Mouse (Mus musculus): ENCODE data around the gene Tkfc. TPM values are rescaled to one million over a fixed set of nuclear protein-coding genes. Genes with fewer than 3 reads are reported as not detected.

The Tkfc gene
- polyA plus RNA-seq (2015; fragmentation: Nextera tagmentation; extraction: Ambion mirVana) = 16.7 and 16.9 TPM in 2 replicates

GRCm38 (mm10) chr19:10605293-10605900 is at the start of gene Tkfc, which contains the start of gene Ddb1:
TSS of gene Tkfc (minus strand) at chr19:10605654.
TSS of gene Ddb1 (plus strand) at chr19:10605327.
- ATAC-seq (ENCODE audit: low read depth) = peak; percentile 98
- H3K9ac ChIP-seq (ENCODE audit: low read length) = peak within 1 kb of the TSS; percentile 94

GRCm38 (mm10) chr19:10648156-10648555 is 42.7 kb upstream of the Tkfc start:
- Histone ChIP-seq H3K4me1 (replicated peaks; ENCODE audit: control insufficient read depth, insufficient read depth, low read length) (no peaks in the 10 kb centered on the region), H3K27me3 (ENCODE audit: control insufficient read depth, insufficient read depth, low read depth, low read length) (no peaks in the 10 kb centered on the region), H3K36me3 (ENCODE audit: control insufficient read depth, insufficient read depth, low read length) (no peaks in the 10 kb centered on the region), H3K4me3 (ENCODE audit: low read length) (no peak overlapping the region), H3K9ac (ENCODE audit: low read length) (no peak overlapping the region), H3K27ac (ENCODE audit: low read length) (no peak overlapping the region), H3K9me3 (ENCODE audit: control insufficient read depth, low read length) (no peaks in the 10 kb centered on the region), H3K4me2 (ENCODE audit: low read depth, low read length) (no peak overlapping the region)
- no peak for ATAC-seq (ENCODE audit: low read depth)
- 63% methylated on average over 8 of the region's 8 CpGs for WGBS

More at GRCm38 (mm10) chr19:10605293-10605900, at the start of gene Tkfc, which contains the start of gene Ddb1:
- Histone ChIP-seq H3K9me3 (ENCODE audit: control insufficient read depth, low read length) (no peaks in the 10 kb centered on the region), H3K27me3 (ENCODE audit: control insufficient read depth, insufficient read depth, low read depth, low read length) (no peaks in the 10 kb centered on the region), H3K4me2 (ENCODE audit: low read depth, low read length) (peak within 1 kb of the TSS; percentile 66), H3K4me1 (replicated peaks; ENCODE audit: control insufficient read depth, insufficient read depth, low read length) (peaks cover 17% of the 10 kb centered on the region), H3K36me3 (ENCODE audit: control insufficient read depth, insufficient read depth, low read length) (peaks cover 15% of the 10 kb centered on the region), H3K27ac (ENCODE audit: low read length) (peak within 1 kb of the TSS; percentile 95), H3K4me3 (ENCODE audit: low read length) (peak within 1 kb of the TSS; percentile 97)
- under 1% methylated on average over 49 of the region's 49 CpGs for WGBS

DNA sequence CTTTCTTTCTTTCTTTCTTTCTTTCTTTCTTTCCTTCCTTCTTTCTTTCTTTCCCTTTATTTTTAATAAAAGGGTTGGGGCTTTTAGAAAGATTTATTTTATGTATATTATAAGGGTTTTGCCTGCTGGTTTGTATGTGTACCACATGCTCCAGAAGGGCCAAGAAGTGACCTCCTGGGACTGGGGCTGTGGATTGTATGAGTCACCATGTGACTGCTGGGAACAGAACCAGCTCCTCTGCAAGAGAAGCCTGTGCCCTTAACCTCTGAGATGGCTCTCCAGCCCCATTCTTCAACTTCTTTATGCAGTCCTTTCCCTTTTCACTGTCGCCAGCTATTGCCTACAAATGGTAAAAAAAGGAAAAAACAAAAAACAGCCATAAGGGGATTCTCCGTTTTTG is 40.2 kb upstream of the Tkfc start:
- H3K4me1 ChIP-seq (replicated peaks; ENCODE audit: control insufficient read depth, insufficient read depth, low read length) = no peaks in the 10 kb centered on the region
- no peak overlapping the region for H3K9ac ChIP-seq (ENCODE audit: low read length)
- no peak overlapping the region for H3K4me2 ChIP-seq (ENCODE audit: low read depth, low read length)
- no peaks in the 10 kb centered on the region for H3K36me3 ChIP-seq (ENCODE audit: control insufficient read depth, insufficient read depth, low read length)
- no peak overlapping the region for H3K27ac ChIP-seq (ENCODE audit: low read length)
- no peak for ATAC-seq (ENCODE audit: low read depth)
- WGBS = 86% methylated on average over 2 of the region's 2 CpGs
- H3K4me3 ChIP-seq (ENCODE audit: low read length) = no peak overlapping the region
- no peaks in the 10 kb centered on the region for H3K27me3 ChIP-seq (ENCODE audit: control insufficient read depth, insufficient read depth, low read depth, low read length)
- H3K9me3 ChIP-seq (ENCODE audit: control insufficient read depth, low read length) = no peaks in the 10 kb centered on the region

DNA sequence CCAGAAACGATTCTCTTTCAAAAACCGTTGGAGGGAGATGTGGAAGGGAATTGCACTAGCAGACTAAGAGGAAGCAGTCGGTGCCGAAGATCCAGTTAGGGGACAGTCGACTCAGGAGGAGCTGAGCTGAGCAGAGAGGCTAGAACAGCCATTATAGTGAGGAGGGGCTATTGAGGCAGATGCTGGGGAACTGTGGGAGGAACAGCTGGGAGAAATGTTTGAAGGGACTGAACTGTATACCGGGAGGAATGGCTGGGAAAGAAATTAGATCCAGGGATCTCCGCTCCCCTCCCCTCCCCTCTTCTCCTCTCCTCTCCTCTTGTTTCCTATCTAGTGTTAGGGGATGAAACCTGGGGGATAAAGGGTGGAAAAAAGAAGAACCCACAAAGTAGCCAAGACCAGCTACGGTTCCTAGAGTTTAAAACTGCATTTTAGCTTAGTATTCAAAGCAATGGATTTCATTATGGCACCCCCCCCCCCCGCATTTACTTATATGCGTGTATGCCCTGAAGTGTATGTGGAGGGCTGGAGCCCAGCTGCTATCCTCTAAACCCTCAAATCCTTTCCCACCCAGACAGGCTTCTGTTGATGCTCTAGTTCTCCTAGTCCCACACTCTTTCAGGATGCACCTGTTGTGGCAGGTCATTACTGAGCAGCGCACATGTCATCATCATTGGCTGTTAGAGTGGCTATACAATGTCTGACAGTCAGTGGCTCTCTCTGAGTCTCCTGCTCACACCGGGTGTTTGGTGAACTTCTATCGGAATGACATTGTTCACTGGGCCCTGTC is 35.3 kb upstream of the Tkfc start:
- Histone ChIP-seq H3K9ac (ENCODE audit: low read length) (no peak overlapping the region), H3K4me1 (replicated peaks; ENCODE audit: control insufficient read depth, insufficient read depth, low read length) (no peaks in the 10 kb centered on the region), H3K9me3 (ENCODE audit: control insufficient read depth, low read length) (no peaks in the 10 kb centered on the region), H3K4me3 (ENCODE audit: low read length) (no peak overlapping the region), H3K27me3 (ENCODE audit: control insufficient read depth, insufficient read depth, low read depth, low read length) (no peaks in the 10 kb centered on the region), H3K27ac (ENCODE audit: low read length) (no peak overlapping the region), H3K36me3 (ENCODE audit: control insufficient read depth, insufficient read depth, low read length) (no peaks in the 10 kb centered on the region), H3K4me2 (ENCODE audit: low read depth, low read length) (no peak overlapping the region)
- no peak for ATAC-seq (ENCODE audit: low read depth)
- WGBS = 42% methylated on average over 13 of the region's 13 CpGs

DNA sequence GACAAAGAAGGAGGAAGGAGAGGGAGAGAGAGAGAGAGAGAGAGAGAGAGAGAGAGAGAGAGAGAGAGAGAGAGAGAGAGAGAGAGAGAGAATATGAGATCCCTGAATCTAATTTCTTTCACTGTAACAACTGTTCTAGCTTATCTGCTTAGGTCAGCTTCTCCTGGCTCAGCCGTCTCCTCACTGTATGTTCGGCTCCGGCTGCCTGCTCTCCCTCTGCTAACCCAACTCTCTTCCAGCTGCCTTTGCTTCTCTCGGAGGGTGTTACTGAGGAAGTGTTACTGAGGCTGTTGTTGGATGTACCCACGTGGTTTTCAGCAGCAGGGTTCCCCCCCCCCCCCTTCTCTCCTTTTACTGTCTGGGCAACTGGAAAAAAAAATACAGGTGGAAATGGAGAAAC is 34.6 kb upstream of the Tkfc start:
- Histone ChIP-seq H3K9ac (ENCODE audit: low read length) (no peak overlapping the region), H3K4me2 (ENCODE audit: low read depth, low read length) (no peak overlapping the region), H3K27me3 (ENCODE audit: control insufficient read depth, insufficient read depth, low read depth, low read length) (no peaks in the 10 kb centered on the region; the same call in 1 of the 2 replicates), H3K9me3 (ENCODE audit: control insufficient read depth, low read length) (no peaks in the 10 kb centered on the region), H3K4me3 (ENCODE audit: low read length) (no peak overlapping the region), H3K36me3 (ENCODE audit: control insufficient read depth, insufficient read depth, low read length) (no peaks in the 10 kb centered on the region), H3K4me1 (replicated peaks; ENCODE audit: control insufficient read depth, insufficient read depth, low read length) (peaks cover 4% of the 10 kb centered on the region; the same call in 1 of the 2 replicates), H3K27ac (ENCODE audit: low read length) (no peak overlapping the region)
- WGBS = 5% methylated on average over 5 of the region's 5 CpGs
- no peak for ATAC-seq (ENCODE audit: low read depth)

DNA sequence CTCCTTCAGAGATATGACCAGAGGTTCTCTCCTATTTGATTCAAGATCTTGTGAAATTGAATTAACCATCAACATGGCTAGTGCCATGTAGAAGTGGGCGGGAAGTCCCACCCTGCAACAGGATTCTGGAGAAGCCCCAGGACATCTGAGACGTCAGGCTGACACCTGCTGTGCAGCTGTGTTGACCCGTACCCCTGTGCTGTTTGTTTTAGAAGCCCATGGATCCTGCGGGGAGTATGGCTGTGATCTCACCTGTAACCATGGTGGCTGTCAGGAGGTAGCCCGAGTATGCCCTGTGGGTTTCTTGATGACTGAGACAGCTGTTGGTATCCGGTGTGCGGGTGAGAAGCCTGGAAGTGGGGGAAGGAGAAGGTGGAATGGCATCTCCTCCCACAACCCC is 32.4 kb upstream of the Tkfc start:
- ATAC-seq (ENCODE audit: low read depth) = no peak
- WGBS = 27% methylated on average over 7 of the region's 7 CpGs
- H3K27me3 ChIP-seq (ENCODE audit: control insufficient read depth, insufficient read depth, low read depth, low read length) = no peaks in the 10 kb centered on the region; the same call in 1 of the 2 replicates

GRCm38 (mm10) chr19:10634872-10635318 is 29.4 kb upstream of the Tkfc start:
- H3K27me3 ChIP-seq (ENCODE audit: control insufficient read depth, insufficient read depth, low read depth, low read length) = no peaks in the 10 kb centered on the region; the same call in 1 of the 2 replicates
- peaks cover 13% of the 10 kb centered on the region; the same call in 1 of the 2 replicates for H3K4me1 ChIP-seq (replicated peaks; ENCODE audit: control insufficient read depth, insufficient read depth, low read length)
- under 1% methylated on average over 21 of the region's 21 CpGs for WGBS
- no peak overlapping the region for H3K27ac ChIP-seq (ENCODE audit: low read length)
- ATAC-seq (ENCODE audit: low read depth) = peak; percentile 85
- peak overlapping the region; percentile 97 for H3K4me2 ChIP-seq (ENCODE audit: low read depth, low read length)
- peak overlapping the region; percentile 48 for H3K4me3 ChIP-seq (ENCODE audit: low read length)
- H3K36me3 ChIP-seq (ENCODE audit: control insufficient read depth, insufficient read depth, low read length) = peaks cover 4% of the 10 kb centered on the region
- H3K9ac ChIP-seq (ENCODE audit: low read length) = peak overlapping the region; percentile 66
- no peaks in the 10 kb centered on the region for H3K9me3 ChIP-seq (ENCODE audit: control insufficient read depth, low read length)

More for the DNA sequence above, 32.4 kb upstream of the Tkfc start:
- H3K9me3 ChIP-seq (ENCODE audit: control insufficient read depth, low read length) = no peaks in the 10 kb centered on the region
- no peak overlapping the region for H3K9ac ChIP-seq (ENCODE audit: low read length)
- peaks cover 13% of the 10 kb centered on the region; the same call in 1 of the 2 replicates for H3K4me1 ChIP-seq (replicated peaks; ENCODE audit: control insufficient read depth, insufficient read depth, low read length)
- H3K27ac ChIP-seq (ENCODE audit: low read length) = no peak overlapping the region
- H3K4me3 ChIP-seq (ENCODE audit: low read length) = no peak overlapping the region
- H3K36me3 ChIP-seq (ENCODE audit: control insufficient read depth, insufficient read depth, low read length) = no peaks in the 10 kb centered on the region
- H3K4me2 ChIP-seq (ENCODE audit: low read depth, low read length) = no peak overlapping the region

GRCm38 (mm10) chr19:10634106-10634871 is 28.8 kb upstream of the Tkfc start, which contains the start of gene Vwce:
TSS of gene Vwce (plus strand) at chr19:10634213.
- 2% methylated on average over 32 of the region's 32 CpGs for WGBS
- H3K4me3 ChIP-seq (ENCODE audit: low read length) = peak within 1 kb of the TSS; percentile 48
- ATAC-seq (ENCODE audit: low read depth) = peak; percentile 76
- H3K27ac ChIP-seq (ENCODE audit: low read length) = no peak within 1 kb of the TSS
- H3K27me3 ChIP-seq (ENCODE audit: control insufficient read depth, insufficient read depth, low read depth, low read length) = no peaks in the 10 kb centered on the region; the same call in 1 of the 2 replicates
- H3K36me3 ChIP-seq (ENCODE audit: control insufficient read depth, insufficient read depth, low read length) = peaks cover 9% of the 10 kb centered on the region
- peak within 1 kb of the TSS; percentile 66 for H3K9ac ChIP-seq (ENCODE audit: low read length)
- peak within 1 kb of the TSS; percentile 97 for H3K4me2 ChIP-seq (ENCODE audit: low read depth, low read length)
- H3K4me1 ChIP-seq (replicated peaks; ENCODE audit: control insufficient read depth, insufficient read depth, low read length) = peaks cover 13% of the 10 kb centered on the region; the same call in 1 of the 2 replicates
- no peaks in the 10 kb centered on the region for H3K9me3 ChIP-seq (ENCODE audit: control insufficient read depth, low read length)

All from lung, embryonic 16.5 days (tissue).